Mouse (Mus musculus): ENCODE data around the gene Atxn10. TPM values are rescaled to one million over a fixed set of nuclear protein-coding genes. Genes with fewer than 3 reads are reported as not detected.

Atxn10 gene
- polyA plus RNA-seq (2012; rRNA removed), result 373 and 391 TPM in 2 replicates

GRCm38 (mm10) chr15:85335671-85336300 lies at the start of gene Atxn10:
Gene Atxn10 (plus strand): TSS chr15:85336245.

GRCm38 (mm10) chr15:85503127-85503526 lies 167.1 kb downstream of the Atxn10 start, which contains the start of gene 7530416G11Rik:
Gene 7530416G11Rik (minus strand): TSS chr15:85503227.

Other genes starting within 250 kb of the Atxn10 start
- 0.16 and 0.60 TPM in 2 replicates for gene Smc1b, start 204.3 kb upstream of the Atxn10 start, polyA plus RNA-seq (2012; rRNA removed)
- 0.30 and 0.48 TPM in 2 replicates for gene Ribc2, start 204.2 kb upstream of the Atxn10 start, polyA plus RNA-seq (2012; rRNA removed)
- 29.1 and 33.9 TPM in 2 replicates for gene Fbln1, start 130.3 kb upstream of the Atxn10 start, polyA plus RNA-seq (2012; rRNA removed)
- gene 7530416G11Rik, start 167.0 kb downstream of the Atxn10 start, polyA plus RNA-seq (2012; rRNA removed), result 0.08 TPM in 1 of 2 replicates, not detected in the other
- gene Wnt7b, start 246.2 kb downstream of the Atxn10 start, polyA plus RNA-seq (2012; rRNA removed), result 35.9 and 45.8 TPM in 2 replicates

All from central nervous system, embryonic 18 days (tissue).